Mouse (Mus musculus): ENCODE data around the gene Phf19.

- TF ChIP-seq HCFC1 (IDR thresholded peaks at IDR 0.05; ENCODE audit: borderline replicate concordance, insufficient read depth, low read length) (no peak), ZNF384 (IDR thresholded peaks at IDR 0.05; ENCODE audit: low read depth, low read length) (no peak), MAFK (IDR thresholded peaks at IDR 0.05; ENCODE audit: insufficient read depth, low read depth, low read length) (no peak)
Observed at GRCm38 (mm10) chr2:34902731-34903130, 11.1 kb downstream of the Phf19 start.

Measured in ES-E14 (cell line).